Mouse (Mus musculus) heart, embryonic 11.5 days (tissue): Measurements from ENCODE around the gene Cpt1a. TPM values are rescaled to one million over a fixed set of nuclear protein-coding genes. Genes with fewer than 3 reads are reported as not detected.

ENCODE experiments used
- ATAC-seq: fragments of 200-750 bp; cut with Nextera tagmentation; replicated peaks from 2 replicates; pipeline ENCODE4 v1.8.0; 2017; ENCODE audit warnings: moderate library complexity; ENCODE audit not compliant: insufficient number of reproducible peaks, low FRiP score, low TSS enrichment
- H3K27ac ChIP-seq: fragments of 300-500 bp; sonication (generic); 2 replicates; pipeline ENCODE4 v1.5.1; 2014; ENCODE audit warnings: mild to moderate bottlenecking, low read depth, low read length
- H3K27me3 ChIP-seq: fragments of 300-500 bp; sonication (generic); 2 replicates; pipeline ENCODE4 v1.6.1; 2014; ENCODE audit warnings: mild to moderate bottlenecking, low read length, mixed read lengths; ENCODE audit not compliant: control insufficient read depth, insufficient read depth
- H3K36me3 ChIP-seq: fragments of 300-500 bp; sonication (generic); 2 replicates; pipeline ENCODE4 v1.6.1; 2014; ENCODE audit warnings: mild to moderate bottlenecking, low read length, moderate library complexity, mixed read lengths; ENCODE audit not compliant: control insufficient read depth, insufficient read depth
- H3K4me1 ChIP-seq: fragments of 300-500 bp; sonication (generic); 2 replicates; pipeline ENCODE4 v1.6.1; 2014; ENCODE audit warnings: low read length; ENCODE audit not compliant: control insufficient read depth, insufficient read depth
- H3K4me2 ChIP-seq: fragments of 300-500 bp; sonication (generic); 2 replicates; pipeline ENCODE4 v1.6.1; 2014; ENCODE audit warnings: mild to moderate bottlenecking, moderate library complexity
- H3K4me3 ChIP-seq: fragments of 300-500 bp; sonication (generic); 2 replicates; pipeline ENCODE4 v1.5.1; 2014; ENCODE audit warnings: low read depth, low read length
- H3K9ac ChIP-seq: fragments of 300-500 bp; sonication (generic); 2 replicates; pipeline ENCODE4 v1.6.1; 2014; ENCODE audit warnings: mild to moderate bottlenecking, low read depth, low read length, moderate library complexity
- H3K9me3 ChIP-seq: fragments of 300-500 bp; sonication (generic); replicated peaks from 2 replicates; pipeline ENCODE4 v1.6.1; 2016; ENCODE audit warnings: low read length; ENCODE audit not compliant: control insufficient read depth
- WGBS: fragments of 180-500 bp; shearing (Covaris S2); extraction: QIAGEN DNeasy Blood & Tissue Kit; methylation state at CpG from one replicate; pipeline ENCODE4 v1.1.7; 2014; ENCODE audit not compliant: insufficient replicate concordance; 5-methylcytosine and 5-hydroxymethylcytosine counted together
- polyA plus RNA-seq: library from polyadenylated mRNA; unstranded; fragments of >200 nt; fragmentation: Nextera tagmentation; extraction: Ambion mirVana; gene quantifications from 2 replicates; pipeline ENCODE4 v1.2.1, GENCODE M21; 2014

The Cpt1a gene
- polyA plus RNA-seq, 1 experiment from 2014 or later: 14.3 TPM

GRCm38 (mm10) chr19:3392384-3392783, 70.2 kb downstream of the Cpt1a start:
- WGBS: 10% methylated on average over 1 of the region's 1 CpGs
- H3K27me3 ChIP-seq: no peaks in the 10 kb centered on the region
- H3K27ac ChIP-seq: 0 out of 2 replicates have a peak overlapping the region, but pooled peaks have one; percentile 17
- no peaks in the 10 kb centered on the region for H3K36me3 ChIP-seq
- no peak overlapping the region for H3K4me3 ChIP-seq
- no peak for ATAC-seq
- 0 out of 2 replicates have a peak, but pooled peaks cover 2% of the 10 kb centered on the region for H3K9me3 ChIP-seq
- peak overlapping the region; percentile 11; the same call in 1 of the 2 replicates for H3K4me2 ChIP-seq
- H3K4me1 ChIP-seq: peaks cover 21% of the 10 kb centered on the region
- H3K9ac ChIP-seq: no peak overlapping the region

GRCm38 (mm10) chr19:3394216-3394615, 72.1 kb downstream of the Cpt1a start:
- Histone ChIP-seq H3K9ac (no peak overlapping the region), H3K36me3 (no peaks in the 10 kb centered on the region), H3K27me3 (no peaks in the 10 kb centered on the region), H3K4me3 (no peak overlapping the region), H3K27ac (no peak overlapping the region), H3K4me1 (peaks cover 21% of the 10 kb centered on the region), H3K4me2 (no peak overlapping the region), H3K9me3 (0 out of 2 replicates have a peak, but pooled peaks cover 2% of the 10 kb centered on the region)
- ATAC-seq: no peak
- 74% methylated on average over 3 of the region's 3 CpGs for WGBS

GRCm38 (mm10) chr19:3400057-3400456, 77.9 kb downstream of the Cpt1a start:
- no peak overlapping the region for H3K9ac ChIP-seq
- no peaks in the 10 kb centered on the region for H3K9me3 ChIP-seq
- peaks cover 19% of the 10 kb centered on the region for H3K4me1 ChIP-seq
- no peak overlapping the region for H3K4me2 ChIP-seq
- no peak overlapping the region for H3K4me3 ChIP-seq
- no peak for ATAC-seq
- H3K27me3 ChIP-seq: no peaks in the 10 kb centered on the region; the same call in none of the 2 replicates
- no peaks in the 10 kb centered on the region for H3K36me3 ChIP-seq
- H3K27ac ChIP-seq: no peak overlapping the region
- WGBS: 77% methylated on average over 4 of the region's 4 CpGs

- Histone ChIP-seq H3K4me1 (peaks cover 16% of the 10 kb centered on the region), H3K4me3 (no peak overlapping the region), H3K9ac (no peak overlapping the region), H3K27ac (no peak overlapping the region), H3K9me3 (no peaks in the 10 kb centered on the region), H3K36me3 (no peaks in the 10 kb centered on the region), H3K4me2 (no peak overlapping the region), H3K27me3 (no peaks in the 10 kb centered on the region; the same call in none of the 2 replicates)
- ATAC-seq: no peak
- WGBS: 69% methylated on average over 7 of the region's 7 CpGs
These were observed 79.4 kb downstream of the Cpt1a start for GRCm38 (mm10) chr19:3401504-3401903.

- no peaks in the 10 kb centered on the region for H3K9me3 ChIP-seq
- H3K27me3 ChIP-seq: no peaks in the 10 kb centered on the region; the same call in none of the 2 replicates
- H3K27ac ChIP-seq: no peak overlapping the region
- no peaks in the 10 kb centered on the region for H3K36me3 ChIP-seq
- H3K4me1 ChIP-seq: peaks cover 12% of the 10 kb centered on the region
- WGBS: 34% methylated on average over 7 of the region's 7 CpGs
- no peak overlapping the region for H3K9ac ChIP-seq
- H3K4me2 ChIP-seq: no peak overlapping the region
- no peak overlapping the region for H3K4me3 ChIP-seq
- no peak for ATAC-seq
These were observed 79.8 kb downstream of the Cpt1a start for GRCm38 (mm10) chr19:3401943-3402342.

GRCm38 (mm10) chr19:3402390-3402789, 80.3 kb downstream of the Cpt1a start:
- no peak for ATAC-seq
- Histone ChIP-seq H3K4me2 (no peak overlapping the region), H3K27me3 (no peaks in the 10 kb centered on the region; the same call in none of the 2 replicates), H3K4me1 (peaks cover 8% of the 10 kb centered on the region), H3K36me3 (no peaks in the 10 kb centered on the region), H3K4me3 (no peak overlapping the region), H3K27ac (no peak overlapping the region), H3K9me3 (no peaks in the 10 kb centered on the region), H3K9ac (no peak overlapping the region)
- WGBS: 61% methylated on average over 6 of the region's 6 CpGs

- H3K27ac ChIP-seq: no peak overlapping the region
- WGBS: 78% methylated on average over 7 of the region's 7 CpGs
- H3K4me1 ChIP-seq: peaks cover 8% of the 10 kb centered on the region
- no peak overlapping the region for H3K9ac ChIP-seq
- no peaks in the 10 kb centered on the region for H3K9me3 ChIP-seq
- no peak for ATAC-seq
- no peaks in the 10 kb centered on the region for H3K36me3 ChIP-seq
- H3K4me3 ChIP-seq: no peak overlapping the region
- H3K27me3 ChIP-seq: peaks cover 9% of the 10 kb centered on the region
- no peak overlapping the region for H3K4me2 ChIP-seq
These were observed 81.9 kb downstream of the Cpt1a start for GRCm38 (mm10) chr19:3404030-3404429.

- WGBS: 63% methylated on average over 1 of the region's 1 CpGs
These were observed 83.6 kb downstream of the Cpt1a start for GRCm38 (mm10) chr19:3405531-3406281.

More at GRCm38 (mm10) chr19:3405531-3406281, 83.6 kb downstream of the Cpt1a start:
- Histone ChIP-seq H3K4me1 (peaks cover 8% of the 10 kb centered on the region), H3K4me3 (no peak overlapping the region), H3K9me3 (no peaks in the 10 kb centered on the region), H3K9ac (no peak overlapping the region), H3K4me2 (no peak overlapping the region), H3K27me3 (peaks cover 14% of the 10 kb centered on the region), H3K36me3 (no peaks in the 10 kb centered on the region), H3K27ac (no peak overlapping the region)
- no peak for ATAC-seq
